Mouse (Mus musculus) adrenal gland, adult 18-20 months (tissue): ENCODE data around the gene Sash1. TPM values are rescaled to one million over a fixed set of nuclear protein-coding genes. Genes with fewer than 3 reads are reported as not detected.

Experiments used
- DNase-seq, 2 experiments: peaks; one replicate each; pipeline ENCODE4 v3.0.0; 2021 to 2022; ENCODE audit warnings: low spot score in 2 of 2
- total RNA-seq, 2 experiments: library from RNA; stranded (reverse); gene quantifications; 1 replicate in 1 of 2; 2 replicates in 1 of 2; pipeline ENCODE4 v1.2.3; 2021

Gene Sash1
- total RNA-seq, 2 experiments from 2014 or later, result 35.1 to 83.4 TPM

DNA sequence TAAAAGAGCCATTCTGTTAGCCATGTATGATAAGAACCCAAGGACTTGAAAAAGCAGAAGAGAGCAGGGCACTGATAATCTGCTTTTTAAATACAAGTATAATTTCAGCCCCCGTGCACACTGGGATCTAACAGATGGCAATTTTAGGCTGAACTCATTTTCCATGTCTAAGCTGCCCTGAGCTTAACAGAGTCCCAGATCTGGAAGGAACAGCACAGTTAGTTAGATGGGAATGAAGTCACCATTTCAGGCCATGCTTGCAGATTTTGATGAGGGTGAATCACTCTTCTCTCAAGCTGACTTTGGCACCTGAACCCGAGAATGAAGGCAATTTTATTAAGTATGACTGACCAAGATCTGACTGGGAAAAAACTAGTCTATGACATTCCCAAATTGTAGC, 28.9 kb downstream of the Sash1 start:
- no peak for DNase-seq

DNA sequence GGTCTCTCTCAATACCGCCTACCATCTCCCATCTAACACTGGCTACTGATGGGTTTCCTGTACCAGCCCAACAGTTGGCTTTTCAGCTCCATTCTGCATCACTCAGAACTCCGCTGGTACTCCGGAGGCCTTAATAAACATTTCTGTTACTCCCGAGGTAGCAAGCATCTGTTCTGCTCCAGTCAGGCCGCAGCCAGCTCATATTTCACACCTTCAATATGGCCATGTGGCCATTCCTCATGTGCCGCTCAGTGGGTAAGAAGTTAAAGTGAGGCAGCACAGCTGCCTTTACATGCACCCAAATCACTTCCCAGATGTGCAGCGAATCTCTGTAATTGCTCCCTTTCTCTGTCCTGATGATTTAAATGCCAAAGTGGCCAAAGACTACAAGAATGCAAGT, 32.5 kb downstream of the Sash1 start:
- no peak for DNase-seq

DNA sequence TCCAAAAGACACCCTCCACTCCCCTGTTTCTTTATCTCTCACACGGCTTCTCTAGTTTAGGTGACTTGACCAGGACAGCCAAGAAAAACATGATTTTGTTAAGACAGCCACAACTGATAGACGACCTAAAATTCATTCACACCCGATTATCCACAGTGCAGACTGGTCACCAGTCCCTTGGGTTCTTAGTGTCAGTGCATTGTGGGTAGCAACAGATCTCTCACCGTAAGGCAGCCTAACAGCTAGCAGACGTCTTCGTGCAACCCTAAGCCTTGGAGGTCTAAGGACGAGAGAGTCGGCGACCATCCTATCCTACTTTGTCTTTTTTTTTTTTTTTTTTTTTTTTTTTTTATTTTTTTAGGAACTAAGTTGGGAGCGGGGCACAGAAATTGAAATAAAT, 34.2 kb downstream of the Sash1 start:
- no peak for DNase-seq

DNA sequence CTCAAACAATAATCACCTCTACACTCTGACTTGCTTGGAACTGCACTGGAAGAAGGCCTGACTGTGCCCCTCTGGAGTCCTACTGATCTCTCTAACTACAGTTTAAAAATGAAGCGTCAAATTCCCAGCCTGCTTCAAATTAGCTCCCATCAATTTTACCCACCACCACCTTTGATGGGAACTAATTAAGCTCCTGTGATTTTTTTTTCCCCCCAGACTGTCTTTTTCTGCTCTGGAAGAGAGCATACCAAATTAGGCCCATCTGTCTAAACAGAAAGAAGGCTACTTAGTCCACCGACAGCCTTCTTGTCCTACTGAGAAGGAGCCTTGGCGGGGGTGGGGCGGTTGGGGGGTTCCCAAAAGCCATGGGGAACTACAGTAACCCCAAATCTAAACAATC, 37.9 kb downstream of the Sash1 start:
- no peak for DNase-seq

DNA sequence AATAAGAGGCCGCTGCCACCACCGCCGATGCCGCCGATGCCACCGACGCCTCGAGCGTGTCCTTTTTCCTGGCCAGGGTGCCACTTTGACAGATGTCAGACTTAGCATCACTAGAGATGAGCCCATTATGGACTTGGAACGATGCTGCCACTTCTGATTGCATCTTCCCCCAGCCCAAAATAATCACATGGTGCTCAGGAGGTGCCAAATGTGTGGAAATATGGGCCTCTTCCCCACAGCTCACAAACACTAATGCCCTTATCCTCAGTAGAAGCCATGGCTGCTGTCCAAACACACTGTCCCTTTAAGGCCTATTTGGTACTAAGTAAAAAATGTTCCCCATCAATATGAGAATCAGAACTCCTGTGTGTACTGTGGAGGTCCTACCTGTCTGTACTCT, 39.6 kb downstream of the Sash1 start:
- DNase-seq, result no peak

DNA sequence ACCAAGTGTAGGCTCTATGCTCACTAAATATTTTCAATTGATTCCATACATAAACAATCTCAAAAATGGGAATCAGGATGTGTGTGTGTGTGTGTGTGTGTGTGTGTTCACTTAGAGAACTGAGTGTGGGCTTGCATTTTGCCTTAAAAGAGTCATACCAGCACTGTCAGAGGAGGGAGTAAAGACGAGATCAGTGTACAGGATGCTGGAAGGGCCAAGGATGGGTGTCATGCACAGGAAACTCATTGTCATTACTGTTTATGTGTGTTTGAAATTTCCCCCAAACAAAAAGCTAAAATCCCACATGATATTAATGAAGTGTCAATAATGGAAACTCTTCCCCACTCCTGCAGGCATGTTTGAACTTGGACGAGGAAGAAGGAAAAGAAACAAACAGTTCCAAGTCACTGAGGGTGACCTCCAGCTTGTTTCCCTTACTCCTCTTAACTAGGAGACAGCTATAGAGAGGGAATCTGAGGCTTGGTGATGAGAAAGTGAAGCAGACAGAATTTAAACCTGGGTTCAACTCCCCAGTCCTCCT, 40.6 kb downstream of the Sash1 start:
- no peak for DNase-seq

DNA sequence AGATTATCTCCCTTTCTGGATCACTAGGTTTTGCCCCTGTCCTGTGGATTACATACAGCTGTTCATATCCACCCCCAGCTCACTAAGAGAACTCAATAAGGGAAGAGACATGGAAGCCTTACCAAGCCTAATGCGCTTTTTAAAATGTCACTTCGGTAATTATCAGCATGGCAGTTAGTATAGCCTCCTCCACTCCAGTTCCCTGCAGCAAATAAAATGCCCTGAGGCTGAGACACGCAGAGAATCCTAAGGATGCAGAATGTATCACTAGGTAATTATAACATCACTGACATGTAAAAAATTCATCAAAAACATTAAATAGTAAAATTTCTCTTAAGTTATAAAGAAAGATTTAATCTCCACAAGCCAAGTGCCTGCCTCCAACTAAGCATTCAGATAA, 45.9 kb downstream of the Sash1 start:
- no peak for DNase-seq

DNA sequence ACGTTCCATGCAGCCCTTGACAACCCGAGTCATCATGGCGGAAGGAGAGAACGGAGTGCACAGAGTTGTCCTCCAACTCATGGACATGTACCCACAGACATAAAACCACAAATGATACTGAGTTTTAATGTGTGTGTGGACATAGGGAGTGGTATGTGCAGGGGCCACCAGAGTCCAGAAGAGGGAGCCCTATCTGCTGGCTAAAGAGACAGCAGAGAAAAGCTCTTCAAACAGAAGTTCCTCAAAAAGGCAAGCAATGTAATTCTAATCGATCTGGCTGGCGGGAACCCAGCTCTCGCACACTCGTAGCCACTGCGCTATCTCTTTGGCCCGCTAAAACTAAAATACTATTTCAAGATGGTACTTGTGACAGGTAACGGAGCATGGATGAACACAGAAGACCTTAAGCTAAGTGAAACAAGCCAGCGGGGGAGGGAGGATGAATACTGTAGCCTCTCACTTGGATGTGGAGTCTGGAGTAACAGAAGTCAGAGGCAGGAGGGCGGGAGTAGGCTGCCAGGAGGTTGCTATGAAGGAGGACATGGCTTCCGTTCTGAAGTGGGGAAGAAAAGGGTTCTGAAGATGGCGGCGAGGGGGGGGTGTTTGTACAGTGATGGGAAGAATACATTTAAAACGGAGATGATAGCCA, 51.9 kb downstream of the Sash1 start:
- no peak for DNase-seq

DNA sequence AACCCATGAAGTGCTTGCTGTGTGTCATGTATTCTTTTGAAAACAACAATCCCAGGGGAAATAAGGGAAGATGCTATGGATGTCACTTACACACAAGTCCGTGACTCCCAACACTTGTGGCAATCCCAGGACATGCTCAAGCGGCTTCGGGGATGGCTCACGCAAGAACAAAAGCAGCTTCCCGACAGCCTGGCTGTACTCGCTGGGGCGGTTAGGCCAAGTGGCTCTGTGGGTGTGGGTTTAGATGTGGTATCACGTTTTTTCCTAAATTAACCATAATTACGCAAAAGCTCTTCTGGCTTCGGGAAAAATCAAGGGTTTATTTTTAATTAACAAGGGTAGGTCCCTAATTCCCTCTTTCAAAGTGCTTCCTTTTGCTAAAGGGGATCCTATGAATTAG, 59.6 kb downstream of the Sash1 start:
- no peak for DNase-seq

DNA sequence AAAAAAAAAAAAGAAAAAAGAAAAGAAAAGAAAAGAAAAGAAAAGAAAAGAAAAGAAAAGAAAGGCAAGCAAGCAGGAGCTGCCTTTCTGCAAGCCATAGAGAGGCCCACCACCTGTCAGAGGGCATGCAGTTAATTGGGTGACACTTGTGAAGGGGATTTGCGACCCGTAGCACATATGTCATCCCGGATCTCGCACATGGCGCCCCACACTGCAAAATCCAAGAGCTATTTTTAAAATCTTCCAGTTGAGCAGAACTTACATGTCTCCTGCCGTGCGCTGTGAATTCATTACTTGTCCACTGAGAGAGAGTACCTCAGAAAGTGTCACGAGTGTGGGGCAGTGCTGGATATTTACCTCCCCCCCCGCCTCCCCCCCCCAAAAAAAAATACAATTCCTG, 60.0 kb downstream of the Sash1 start:
- DNase-seq, result no peak

DNA sequence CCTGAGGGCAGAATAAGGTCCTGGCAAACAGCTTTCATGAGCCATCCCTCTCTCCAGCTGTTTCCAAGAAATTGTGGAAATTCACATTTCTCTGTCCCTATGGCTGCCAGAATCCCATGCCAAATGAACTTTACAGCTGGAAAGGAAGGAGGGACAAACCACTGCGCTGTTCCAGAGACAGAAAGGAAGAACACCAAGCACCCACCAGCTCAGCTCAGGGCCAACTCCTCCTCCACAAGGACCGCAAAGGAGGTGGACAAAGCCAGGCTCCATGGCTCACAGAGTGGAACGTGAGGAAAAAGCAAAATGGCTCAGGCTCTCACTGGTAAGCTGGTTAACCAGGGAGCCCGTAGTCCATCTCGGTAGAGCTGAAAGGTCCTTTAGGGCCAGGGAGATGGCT, 67.8 kb downstream of the Sash1 start:
- DNase-seq, result no peak

DNA sequence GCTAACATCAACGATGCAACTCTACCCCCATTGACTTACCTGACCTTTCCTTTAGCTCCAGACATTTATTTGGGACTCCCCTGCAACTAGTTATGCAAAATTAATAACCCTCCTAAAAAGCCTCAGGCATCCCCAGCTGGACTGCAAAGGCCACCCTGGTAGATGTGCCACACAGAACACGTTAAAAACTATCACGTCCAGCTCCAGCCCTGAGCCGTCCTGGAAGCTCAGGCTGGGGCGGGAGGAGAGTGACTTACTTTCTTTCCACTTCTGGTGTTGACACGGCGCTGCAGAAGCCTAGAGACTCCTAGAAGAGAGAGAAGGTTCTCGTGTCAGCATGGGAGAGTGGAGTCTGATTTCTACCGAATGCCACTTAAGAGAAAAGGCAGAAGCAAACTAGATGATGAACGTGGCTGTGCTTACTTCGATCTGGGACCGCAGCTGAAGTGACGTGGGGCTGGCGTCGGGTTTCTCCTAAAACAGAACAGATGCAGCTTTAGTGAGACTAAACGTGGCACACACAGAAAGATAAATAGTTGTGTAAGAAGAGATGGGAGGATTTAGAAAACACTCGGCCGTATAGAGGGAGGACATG, 71.8 kb downstream of the Sash1 start:
- no peak for DNase-seq

DNA sequence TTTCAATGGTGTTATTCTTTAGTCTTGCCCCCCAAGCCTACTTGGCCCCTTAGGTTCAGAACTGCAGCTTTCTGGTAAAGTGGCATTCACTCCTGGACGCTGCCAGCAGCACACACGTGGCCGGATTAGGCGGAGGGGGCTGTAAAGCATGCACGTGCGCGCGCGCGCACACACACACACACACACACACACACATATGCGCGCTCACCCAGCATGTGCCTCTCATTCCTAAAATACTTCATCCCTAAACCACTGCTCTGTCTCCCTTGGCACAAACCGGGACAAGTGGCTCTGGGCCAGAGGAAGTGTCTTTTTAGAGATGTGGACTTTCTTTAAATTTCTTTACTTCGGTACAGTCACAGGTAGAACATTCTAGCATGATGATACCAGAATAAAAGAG, 72.6 kb downstream of the Sash1 start:
- no peak for DNase-seq

DNA sequence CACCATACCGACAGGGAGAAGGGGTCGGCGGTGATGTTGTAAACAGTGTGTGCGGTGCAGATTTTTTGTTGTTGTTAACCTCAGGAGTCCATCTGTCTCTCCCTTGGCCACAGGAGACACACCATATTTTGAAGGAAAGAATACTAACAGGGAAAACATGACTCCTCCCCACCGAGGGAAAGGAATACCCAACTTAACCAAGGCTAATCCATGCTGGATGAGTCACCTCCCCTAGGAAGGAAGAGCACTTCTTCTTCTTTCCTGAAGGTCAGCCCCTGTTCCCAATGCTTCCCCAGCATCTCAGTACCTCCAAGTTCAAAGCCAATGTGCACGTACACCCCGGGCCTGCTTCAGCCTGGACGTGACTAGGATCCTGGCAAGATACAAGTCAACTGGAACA, 73.1 kb downstream of the Sash1 start:
- DNase-seq, result no peak

DNA sequence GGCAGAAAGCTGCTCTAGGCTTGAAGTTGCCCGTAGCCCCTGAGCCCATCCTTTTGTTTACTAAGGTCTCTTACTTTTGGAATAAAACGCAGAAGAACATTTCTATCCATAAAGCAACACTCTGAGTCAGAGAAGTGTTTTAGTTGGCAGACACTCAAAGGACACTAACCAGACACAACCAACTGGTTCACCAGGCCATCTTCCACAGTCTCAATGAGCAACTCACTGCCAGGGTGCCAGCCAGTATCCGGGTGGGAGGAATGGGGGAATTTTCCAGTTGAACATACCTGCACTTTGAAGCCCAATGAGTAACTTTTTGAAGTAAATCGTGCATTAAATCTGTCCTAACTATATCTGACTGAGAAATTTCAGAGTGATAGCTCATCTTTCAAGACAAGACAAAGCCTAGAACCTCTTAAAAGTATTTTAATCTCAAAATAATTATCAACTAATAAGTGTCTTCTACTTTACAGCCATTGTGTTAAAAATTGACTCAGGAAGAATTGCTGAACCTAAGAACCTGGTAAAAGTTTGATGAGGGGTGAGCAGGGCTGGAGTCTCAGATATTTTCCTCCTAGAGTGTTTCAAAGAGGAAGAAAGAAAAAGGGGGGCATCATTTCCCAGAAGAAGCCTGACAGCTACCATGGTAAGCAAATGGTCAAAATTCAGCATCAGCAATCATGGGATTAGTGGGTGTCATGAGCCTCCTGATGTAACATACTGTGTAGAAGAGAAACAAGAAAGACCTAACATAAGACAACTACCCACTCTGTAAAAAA, 74.4 kb downstream of the Sash1 start:
- no peak for DNase-seq

DNA sequence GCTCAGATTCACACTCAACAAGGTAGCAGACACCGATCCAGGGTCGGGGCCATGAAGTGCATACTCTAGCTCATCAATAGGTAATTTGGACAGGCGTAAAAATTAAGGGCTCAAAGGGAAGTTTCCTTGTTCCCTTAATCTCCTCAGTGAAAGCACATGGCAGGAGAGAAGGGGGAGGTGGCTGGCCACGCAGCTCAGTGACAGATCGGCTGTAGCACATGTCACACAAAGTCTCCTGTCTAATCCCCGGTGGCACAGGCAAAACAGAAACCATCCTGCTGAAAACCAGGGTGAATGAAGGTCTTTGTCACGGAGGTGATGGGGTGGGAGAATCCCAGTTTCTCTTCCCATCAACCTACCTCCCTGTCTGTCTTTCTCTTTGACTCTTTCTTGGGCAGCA, 75.4 kb downstream of the Sash1 start:
- DNase-seq, result no peak

DNA sequence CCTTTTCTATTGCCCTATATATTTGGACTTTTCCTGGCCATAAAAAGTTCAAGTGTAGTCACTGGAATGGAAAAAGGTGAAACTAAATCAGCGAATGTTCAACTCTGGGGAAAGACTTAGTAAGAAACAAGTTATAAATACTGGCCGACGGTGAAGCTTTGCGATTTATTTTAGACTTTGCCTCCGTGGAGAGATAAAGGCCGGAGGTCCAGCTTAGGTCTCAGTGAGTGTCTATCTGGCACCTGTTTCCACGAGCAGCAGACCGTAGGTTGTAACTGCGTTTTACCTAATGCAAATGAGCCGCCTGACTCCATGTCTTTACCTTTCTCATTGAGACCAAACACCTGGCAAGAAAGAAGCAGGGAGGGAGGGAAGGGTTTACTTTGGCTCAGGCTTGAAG, 77.5 kb downstream of the Sash1 start:
- DNase-seq, result no peak

DNA sequence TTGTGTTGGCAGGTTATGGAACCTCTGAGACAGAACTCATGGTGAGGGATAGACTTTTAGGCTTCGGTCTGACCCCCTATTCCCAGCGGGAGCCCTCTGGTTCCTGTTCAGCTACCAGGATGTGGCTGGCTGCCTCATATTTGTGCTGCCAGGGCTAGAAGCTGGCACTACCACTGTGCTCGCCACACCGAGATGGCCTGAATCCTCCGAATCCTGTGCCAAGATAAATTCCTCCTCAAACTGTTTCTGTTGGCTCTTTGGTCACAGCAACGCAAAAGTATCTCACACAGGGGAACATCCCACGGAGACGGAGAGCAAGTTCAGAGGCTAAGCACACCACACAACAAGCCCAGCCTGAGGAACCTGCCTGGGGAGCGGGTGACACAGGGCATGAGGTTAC, 78.3 kb downstream of the Sash1 start:
- no peak for DNase-seq

DNA sequence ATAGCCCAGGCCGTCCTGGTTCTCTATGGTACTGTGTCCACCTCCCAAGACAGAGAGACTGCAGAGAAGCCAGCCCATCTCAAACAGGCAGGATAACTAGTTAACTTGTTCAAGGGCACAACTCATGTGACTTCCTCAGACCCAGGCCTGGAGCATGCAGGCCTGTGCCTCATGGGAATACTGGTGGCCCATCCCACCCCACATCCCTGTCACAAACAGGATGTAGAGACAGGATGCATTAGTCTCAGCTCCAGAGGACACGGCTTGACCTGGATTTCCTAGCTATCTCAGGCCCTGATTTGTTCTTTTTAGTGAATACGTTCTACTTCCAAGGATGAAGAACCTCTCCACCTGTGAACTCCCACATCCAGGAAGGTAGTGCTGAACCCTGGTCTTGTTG, 80.5 kb downstream of the Sash1 start:
- DNase-seq, result no peak

DNA sequence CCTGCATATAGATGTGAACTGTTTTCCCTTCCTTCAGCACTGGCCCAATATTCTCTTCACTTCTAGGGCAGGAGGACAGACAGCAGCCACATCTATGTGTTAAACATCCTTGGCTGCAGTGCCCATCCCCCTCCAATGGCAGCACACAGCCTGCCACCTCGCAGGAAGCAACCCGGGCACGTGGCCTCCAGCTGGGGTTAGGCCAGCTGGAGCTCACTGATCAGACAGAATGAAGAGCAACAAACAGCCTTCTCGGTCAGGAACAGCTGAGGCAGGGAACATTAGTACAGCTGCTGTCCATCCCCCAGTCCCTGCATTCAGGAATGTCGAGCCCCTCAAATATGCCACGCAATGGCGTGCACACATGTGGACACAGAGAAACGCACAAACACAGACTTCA, 81.6 kb downstream of the Sash1 start:
- DNase-seq, result no peak

DNA sequence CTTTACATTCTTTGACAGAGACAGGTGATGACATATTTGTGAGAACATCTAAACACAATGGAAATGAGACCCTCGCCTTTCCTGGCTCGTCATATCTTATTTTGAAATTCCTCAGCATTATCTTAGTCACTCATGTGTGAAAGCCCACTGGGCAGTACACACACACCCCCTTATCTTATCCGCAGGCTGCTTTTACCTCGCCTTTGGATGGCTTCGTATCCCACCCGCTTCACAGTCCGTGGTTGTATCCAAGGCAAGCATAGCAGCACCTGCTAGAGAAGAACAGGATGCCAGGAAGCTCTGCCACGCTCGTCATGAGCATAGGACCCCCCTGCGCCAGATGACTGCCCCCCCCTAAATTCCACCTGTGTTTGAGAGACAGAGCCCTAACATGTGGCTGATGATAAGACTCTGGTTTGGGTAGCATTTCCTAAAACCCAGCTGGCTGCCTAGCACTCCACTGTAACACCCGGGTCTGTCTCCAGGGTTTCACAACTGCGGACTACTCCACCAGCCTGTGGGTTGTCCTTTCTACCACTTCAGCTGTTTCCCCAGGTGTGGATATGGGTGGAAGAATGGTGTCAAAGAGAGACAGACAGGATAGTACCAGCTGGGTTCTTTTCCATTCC, 84.0 kb downstream of the Sash1 start:
- no peak for DNase-seq

DNA sequence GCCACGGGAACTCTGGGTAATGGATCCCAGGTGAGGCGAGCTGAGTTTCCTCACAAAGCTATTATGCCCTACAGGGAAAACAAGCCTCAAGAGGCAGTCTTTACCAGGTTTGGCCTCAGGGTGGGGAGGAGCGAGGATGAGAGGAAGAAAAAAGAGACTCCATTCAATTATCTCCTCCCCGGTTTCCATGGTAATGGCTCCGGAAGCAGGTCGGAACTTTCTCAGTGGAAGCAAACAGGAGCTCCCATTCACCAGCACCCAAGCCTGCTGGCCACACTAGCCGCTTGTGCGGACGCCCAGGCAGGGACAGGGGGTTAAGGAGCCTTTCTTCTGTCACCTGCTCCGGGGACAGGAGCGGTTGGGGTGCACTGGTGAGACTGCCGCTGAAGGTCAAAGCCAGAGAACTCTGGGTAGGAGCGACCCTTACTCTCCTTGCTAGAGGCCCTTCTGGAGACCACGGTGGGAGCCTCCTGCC, 84.7 kb downstream of the Sash1 start:
- no peak for DNase-seq
